Mouse (Mus musculus) embryonic facial prominence, embryonic 10.5 days (tissue): ENCODE measurements at regions not wholly inside any gene's neighbourhood (a gene's known extent, or its start where the extent isn't known, plus 50 kb on each side); places are given as distances from the start of the nearest gene placed in this dataset.
A peak's percentile ranks its signal among the peaks of the same experiment; 100 is the strongest.

Source experiments
- DNase-seq: peaks from one replicate; pipeline ENCODE4 v3.0.0-alpha.2; 2017; ENCODE audit warnings: low spot score
- H3K27ac ChIP-seq: fragments of 300-500 bp; sonication (generic); replicated peaks from 2 replicates; pipeline ENCODE4 v1.5.1; 2016; ENCODE audit warnings: mild to moderate bottlenecking
- H3K27me3 ChIP-seq: fragments of 300-500 bp; sonication (generic); replicated peaks from 2 replicates; pipeline ENCODE4 v1.6.1; 2016; ENCODE audit warnings: low read depth, mild to moderate bottlenecking; ENCODE audit not compliant: poor library complexity, severe bottlenecking
- H3K36me3 ChIP-seq: fragments of 300-500 bp; sonication (generic); replicated peaks from 2 replicates; pipeline ENCODE4 v1.6.1; 2016; ENCODE audit warnings: mild to moderate bottlenecking, moderate library complexity
- H3K4me1 ChIP-seq: fragments of 300-500 bp; sonication (generic); 2 replicates; pipeline ENCODE4 v1.6.1; 2016
- H3K4me3 ChIP-seq: fragments of 300-500 bp; sonication (generic); 2 replicates; pipeline ENCODE4 v1.5.1; 2016; ENCODE audit warnings: mild to moderate bottlenecking, moderate library complexity
- H3K9me3 ChIP-seq: fragments of 300-500 bp; sonication (generic); 2 replicates; pipeline ENCODE4 v1.6.1; 2016; ENCODE audit warnings: mild to moderate bottlenecking
- WGBS: fragments of 180-500 bp; shearing (Covaris S2); methylation state at CpG from one replicate; pipeline ENCODE4 v1.1.7; 2016; 5-methylcytosine and 5-hydroxymethylcytosine counted together

DNA sequence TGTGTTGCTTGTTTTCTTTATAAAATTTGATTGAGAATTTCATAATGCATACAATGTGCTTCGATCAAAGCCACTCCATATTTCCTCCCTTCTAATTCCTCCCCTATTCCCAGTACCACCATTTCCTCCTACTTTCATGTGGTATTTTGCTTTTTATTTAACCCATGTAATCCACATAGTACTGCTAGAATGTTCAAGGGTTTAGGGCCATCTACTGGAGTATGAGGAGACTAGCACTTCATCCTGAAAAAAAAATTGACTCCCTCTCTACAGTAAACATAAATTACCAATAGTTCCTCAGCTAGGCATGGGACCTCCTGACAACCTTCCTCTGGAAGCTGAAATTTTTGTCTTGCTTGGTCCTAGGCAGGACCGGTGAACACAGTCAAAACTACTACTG is 163.0 kb downstream of the Gpr165 start:
- no peak for DNase-seq
- H3K27ac ChIP-seq, result no peak overlapping the region
- H3K27me3 ChIP-seq, result no peaks in the 10 kb centered on the region
- H3K36me3 ChIP-seq, result no peaks in the 10 kb centered on the region
- H3K9me3 ChIP-seq, result no peaks in the 10 kb centered on the region
- 64% methylated on average over 2 of the region's 2 CpGs for WGBS
- H3K4me1 ChIP-seq, result no peaks in the 10 kb centered on the region
- H3K4me3 ChIP-seq, result no peak overlapping the region

DNA sequence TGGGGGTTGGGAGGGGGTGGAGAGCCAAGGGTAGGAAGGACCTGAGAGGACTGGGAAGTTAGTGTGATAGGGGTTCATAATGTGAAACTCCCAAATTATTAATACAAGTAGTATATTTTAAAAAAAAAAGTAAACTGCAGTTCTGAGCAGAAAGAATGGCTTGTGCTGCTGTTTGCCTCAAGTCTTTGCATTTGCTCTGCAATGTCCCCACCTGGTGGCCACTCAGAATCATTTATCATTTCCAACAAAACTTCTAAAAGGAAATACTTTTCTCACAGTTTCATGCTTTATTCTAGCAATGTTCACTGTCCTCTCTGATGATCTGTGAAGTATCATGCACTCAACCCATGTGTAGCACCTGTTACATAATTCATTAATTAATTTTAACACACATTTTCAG is 165.5 kb downstream of the Gpr165 start:
- Histone ChIP-seq H3K9me3 (no peaks in the 10 kb centered on the region), H3K27ac (no peak overlapping the region), H3K27me3 (no peaks in the 10 kb centered on the region), H3K4me1 (no peaks in the 10 kb centered on the region), H3K36me3 (no peaks in the 10 kb centered on the region), H3K4me3 (no peak overlapping the region)
- DNase-seq, result peak; percentile 20

DNA sequence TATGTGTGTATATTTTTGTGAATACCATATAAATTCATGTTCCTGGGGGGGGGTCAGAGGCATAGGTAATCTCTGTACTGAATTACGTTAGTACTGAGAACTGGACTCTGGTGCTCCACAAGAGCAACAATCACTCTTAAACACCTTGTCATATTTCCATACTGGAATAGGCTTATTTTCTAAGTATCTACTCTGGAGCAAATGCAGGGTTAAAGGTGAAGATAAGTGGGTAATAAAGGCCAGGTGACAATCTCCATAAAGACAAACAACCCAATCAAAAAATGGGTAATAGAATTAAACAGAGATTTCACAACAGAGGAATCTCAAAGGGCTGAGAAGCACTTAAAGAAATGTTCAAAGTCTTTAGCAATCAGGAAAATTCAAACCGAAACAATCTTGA is 165.9 kb downstream of the Gpr165 start:
- WGBS, result 63% methylated on average over 2 of the region's 2 CpGs
- Histone ChIP-seq H3K27ac (no peak overlapping the region), H3K9me3 (no peaks in the 10 kb centered on the region), H3K36me3 (no peaks in the 10 kb centered on the region), H3K4me3 (no peak overlapping the region), H3K27me3 (no peaks in the 10 kb centered on the region), H3K4me1 (no peaks in the 10 kb centered on the region)
- no peak for DNase-seq

DNA sequence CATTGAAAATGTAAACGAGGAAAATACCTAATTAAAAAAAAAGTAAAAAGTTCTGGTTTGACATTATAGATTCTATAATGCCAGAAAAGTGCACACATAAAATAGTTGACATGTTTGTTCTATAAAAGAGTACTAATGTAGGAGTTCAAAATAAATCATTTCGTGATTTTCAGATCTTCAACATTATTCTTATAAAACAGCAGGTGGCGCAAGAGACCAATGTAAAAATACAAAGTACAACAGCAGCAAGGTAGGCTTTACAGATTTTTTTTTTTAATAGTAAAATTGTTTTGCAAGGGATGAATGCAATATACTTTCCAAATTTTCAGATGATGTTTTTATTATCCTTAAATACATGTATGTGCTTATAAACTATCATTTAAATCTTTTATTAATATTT is 171.8 kb upstream of the Pgr15l start:
- Histone ChIP-seq H3K36me3 (no peaks in the 10 kb centered on the region), H3K4me3 (no peak overlapping the region), H3K9me3 (no peaks in the 10 kb centered on the region), H3K4me1 (no peaks in the 10 kb centered on the region), H3K27me3 (no peaks in the 10 kb centered on the region), H3K27ac (no peak overlapping the region)
- 13% methylated on average over 3 of the region's 3 CpGs for WGBS
- no peak for DNase-seq
